Mouse (Mus musculus): ENCODE data around the gene Coro6. TPM values are rescaled to one million over a fixed set of nuclear protein-coding genes. Genes with fewer than 3 reads are reported as not detected.
A peak's percentile ranks its signal among the peaks of the same experiment; 100 is the strongest.

Coro6 gene
- polyA plus RNA-seq, 1 experiment = not detected

DNA sequence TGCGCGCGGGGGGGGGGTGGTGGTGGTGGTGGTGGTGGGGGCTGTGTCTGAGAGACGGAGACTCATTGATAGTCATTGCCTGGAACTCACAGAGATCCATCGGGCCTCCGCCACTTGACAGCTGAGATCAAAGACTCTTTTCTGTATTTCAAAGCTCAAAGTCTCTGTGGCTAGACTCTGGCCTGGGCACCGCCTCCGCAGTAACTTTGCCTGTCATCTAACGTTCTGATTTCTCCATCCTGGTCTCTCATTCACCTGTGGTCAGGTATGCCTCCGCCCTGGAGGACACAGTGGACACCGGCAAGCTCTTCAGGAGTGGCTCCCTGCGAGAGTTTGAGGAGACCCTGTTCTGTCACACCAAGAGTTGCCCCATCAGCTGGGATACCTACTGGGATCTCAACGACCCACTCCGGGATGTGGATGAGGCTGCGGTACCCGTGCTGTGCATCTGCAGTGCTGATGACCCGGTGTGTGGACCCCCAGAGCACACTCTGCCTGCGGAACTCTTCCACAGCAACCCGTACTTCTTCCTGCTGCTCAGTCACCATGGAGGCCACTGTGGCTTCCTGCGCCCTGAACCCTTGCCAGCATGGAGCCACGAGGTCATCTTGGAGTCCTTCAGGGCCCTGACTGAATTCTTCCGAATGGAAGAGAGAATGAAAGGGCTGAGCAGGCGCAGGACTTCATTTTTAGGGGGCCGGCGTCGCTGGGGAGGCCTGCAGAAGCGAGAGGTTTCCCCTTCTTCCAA, 56.0 kb downstream of the Coro6 start:
- TF ChIP-seq CTCF (IDR thresholded peaks at IDR 0.05; ENCODE audit: insufficient read depth, low read depth, low read length) = no peak
- no peak for TF ChIP-seq POLR2A (IDR thresholded peaks at IDR 0.05; ENCODE audit: insufficient read depth, low read depth, low read length)
- no peak overlapping the region for H3K27ac ChIP-seq (ENCODE audit: insufficient read depth, low read depth, low read length)
- WGBS = 89% methylated on average over 27 of the region's 27 CpGs
- peaks cover 22% of the 10 kb centered on the region for H3K4me1 ChIP-seq (ENCODE audit: control insufficient read depth, insufficient read depth, low read length)
- H3K4me3 ChIP-seq (ENCODE audit: insufficient read depth, low read depth, low read length) = no peak overlapping the region

DNA sequence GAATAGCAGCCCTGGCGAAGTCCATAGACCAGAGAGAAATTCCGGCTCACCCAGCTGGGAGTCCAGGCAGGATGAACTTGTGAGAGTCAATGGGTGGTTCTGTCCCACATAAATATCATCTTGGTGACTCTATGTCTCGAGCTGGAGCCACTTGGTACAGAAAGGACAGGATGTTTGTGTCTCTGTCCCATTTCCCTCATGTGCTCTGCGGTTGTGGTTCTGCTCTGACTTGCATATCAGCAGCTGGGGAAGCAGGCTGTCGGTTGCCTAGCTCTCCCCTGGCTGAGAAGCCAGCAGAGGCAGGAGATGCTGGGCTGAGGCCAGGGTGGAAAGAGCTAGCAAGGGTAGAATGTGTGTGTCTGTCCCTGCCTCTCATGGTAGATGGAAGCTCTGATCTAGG, 56.8 kb downstream of the Coro6 start, which contains the start of gene Gm10392:
Gene Gm10392, minus strand, starts transcription at position 156 of the 400 bp plus-strand sequence.
- WGBS = 81% methylated on average over 5 of the region's 5 CpGs
- Histone ChIP-seq H3K4me3 (ENCODE audit: insufficient read depth, low read depth, low read length) (no peak within 1 kb of the TSS), H3K27ac (ENCODE audit: insufficient read depth, low read depth, low read length) (peak within 1 kb of the TSS; percentile 18; the same call in 1 of the 2 replicates), H3K4me1 (ENCODE audit: control insufficient read depth, insufficient read depth, low read length) (peaks cover 16% of the 10 kb centered on the region)
- no peak for TF ChIP-seq POLR2A (IDR thresholded peaks at IDR 0.05; ENCODE audit: insufficient read depth, low read depth, low read length)
- TF ChIP-seq CTCF (IDR thresholded peaks at IDR 0.05; ENCODE audit: insufficient read depth, low read depth, low read length) = no peak

Other genes starting within 250 kb of the Coro6 start
- not detected in 2 replicates for gene Ssh2, start 246.1 kb upstream of the Coro6 start, polyA plus RNA-seq (2012; ENCODE audit: insufficient read depth, insufficient read length, low replicate concordance, missing spikeins)
- gene Ankrd13b, start 27.3 kb downstream of the Coro6 start, polyA plus RNA-seq (2012; ENCODE audit: insufficient read depth, insufficient read length, low replicate concordance, missing spikeins) = not detected in 2 replicates
- gene Git1, start 31.2 kb downstream of the Coro6 start, polyA plus RNA-seq (2012; ENCODE audit: insufficient read depth, insufficient read length, low replicate concordance, missing spikeins) = not detected in 2 replicates
- gene Abhd15, start 52.7 kb downstream of the Coro6 start, polyA plus RNA-seq (2012; ENCODE audit: insufficient read depth, insufficient read length, low replicate concordance, missing spikeins) = not detected in 2 replicates
- not detected in 2 replicates for gene Trp53i13, start 53.6 kb downstream of the Coro6 start, polyA plus RNA-seq (2012; ENCODE audit: insufficient read depth, insufficient read length, low replicate concordance, missing spikeins)
- gene Gm10392, start 56.8 kb downstream of the Coro6 start, polyA plus RNA-seq (2012; ENCODE audit: insufficient read depth, insufficient read length, low replicate concordance, missing spikeins) = not detected in 2 replicates
- 34.1 and 50.5 TPM in 2 replicates for gene Taok1, start 145.4 kb downstream of the Coro6 start, polyA plus RNA-seq (2012; ENCODE audit: insufficient read depth, insufficient read length, low replicate concordance, missing spikeins)
- 249 TPM in 1 of 2 replicates, not detected in the other for gene Nufip2, start 223.7 kb downstream of the Coro6 start, polyA plus RNA-seq (2012; ENCODE audit: insufficient read depth, insufficient read length, low replicate concordance, missing spikeins)